Mouse (Mus musculus): ENCODE measurements around the gene Ankrd39. TPM values are rescaled to one million over a fixed set of nuclear protein-coding genes. Genes with fewer than 3 reads are reported as not detected.
A peak's percentile ranks its signal among the peaks of the same experiment; 100 is the strongest.

Ankrd39 gene
- polyA plus RNA-seq, 1 experiment from 2014 or later, result 32.5 TPM

DNA sequence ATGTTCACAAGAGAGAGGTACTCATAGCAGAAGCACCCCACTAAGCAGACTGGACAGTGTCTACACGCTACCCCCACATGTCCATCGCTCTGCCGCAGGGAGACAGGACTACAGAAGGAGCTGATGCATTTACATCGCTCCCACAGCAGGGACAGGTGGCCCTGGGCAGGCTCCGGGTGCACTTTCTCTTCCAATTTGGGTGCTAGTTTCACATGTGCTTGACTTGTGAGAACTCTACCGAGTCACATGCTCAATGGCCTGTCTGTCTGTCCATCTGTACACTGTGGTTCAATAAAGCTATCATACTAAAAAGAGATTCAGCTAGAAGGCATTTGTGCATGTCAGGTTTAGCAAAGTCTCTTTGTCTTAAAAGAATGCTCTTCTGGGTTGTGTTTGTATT is 40.6 kb upstream of the Ankrd39 start:
- 87% methylated on average over 6 of the region's 6 CpGs for WGBS
- H3K27me3 ChIP-seq (ENCODE audit: control insufficient read depth, insufficient read depth, low read length), result no peaks in the 10 kb centered on the region

GRCm38 (mm10) chr1:36586288-36586687 is 39.0 kb upstream of the Ankrd39 start:
- Histone ChIP-seq H3K4me3 (ENCODE audit: low read length) (no peak overlapping the region), H3K9ac (ENCODE audit: low read length) (no peak overlapping the region), H3K27ac (ENCODE audit: low read length) (no peak overlapping the region), H3K9me3 (replicated peaks; ENCODE audit: control insufficient read depth, low read length) (no peaks in the 10 kb centered on the region), H3K4me1 (ENCODE audit: control insufficient read depth, insufficient read depth, low read length) (peaks cover 29% of the 10 kb centered on the region), H3K4me2 (ENCODE audit: low read depth, low read length) (no peak overlapping the region), H3K27me3 (ENCODE audit: control insufficient read depth, insufficient read depth, low read length) (no peaks in the 10 kb centered on the region), H3K36me3 (ENCODE audit: control insufficient read depth, insufficient read depth) (no peaks in the 10 kb centered on the region)
- ATAC-seq (replicated peaks; ENCODE audit: extremely low read depth, insufficient read depth, low FRiP score), result no peak
- 67% methylated on average over 4 of the region's 4 CpGs for whole genome bisulfite sequencing

More for the DNA sequence above, 40.6 kb upstream of the Ankrd39 start:
- Histone ChIP-seq H3K9ac (ENCODE audit: low read length) (no peak overlapping the region), H3K4me2 (ENCODE audit: low read depth, low read length) (no peak overlapping the region), H3K9me3 (replicated peaks; ENCODE audit: control insufficient read depth, low read length) (no peaks in the 10 kb centered on the region), H3K4me1 (ENCODE audit: control insufficient read depth, insufficient read depth, low read length) (peaks cover 33% of the 10 kb centered on the region), H3K27ac (ENCODE audit: low read length) (no peak overlapping the region), H3K36me3 (ENCODE audit: control insufficient read depth, insufficient read depth) (no peaks in the 10 kb centered on the region), H3K4me3 (ENCODE audit: low read length) (no peak overlapping the region)
- ATAC-seq (replicated peaks; ENCODE audit: extremely low read depth, insufficient read depth, low FRiP score), result no peak

- Histone ChIP-seq H3K27ac (ENCODE audit: low read length) (no peak overlapping the region), H3K9ac (ENCODE audit: low read length) (no peak overlapping the region), H3K4me3 (ENCODE audit: low read length) (no peak overlapping the region), H3K4me2 (ENCODE audit: low read depth, low read length) (no peak overlapping the region), H3K4me1 (ENCODE audit: control insufficient read depth, insufficient read depth, low read length) (peaks cover 37% of the 10 kb centered on the region), H3K9me3 (replicated peaks; ENCODE audit: control insufficient read depth, low read length) (no peaks in the 10 kb centered on the region), H3K27me3 (ENCODE audit: control insufficient read depth, insufficient read depth, low read length) (no peaks in the 10 kb centered on the region), H3K36me3 (ENCODE audit: control insufficient read depth, insufficient read depth) (no peaks in the 10 kb centered on the region)
- WGBS, result 76% methylated on average over 8 of the region's 8 CpGs
- no peak for ATAC-seq (replicated peaks; ENCODE audit: extremely low read depth, insufficient read depth, low FRiP score)
Measured at GRCm38 (mm10) chr1:36583408-36584116, 36.3 kb upstream of the Ankrd39 start.

GRCm38 (mm10) chr1:36582211-36582610 is 35.0 kb upstream of the Ankrd39 start:
- Histone ChIP-seq H3K27ac (ENCODE audit: low read length) (no peak overlapping the region), H3K4me2 (ENCODE audit: low read depth, low read length) (no peak overlapping the region), H3K27me3 (ENCODE audit: control insufficient read depth, insufficient read depth, low read length) (no peaks in the 10 kb centered on the region), H3K9me3 (replicated peaks; ENCODE audit: control insufficient read depth, low read length) (no peaks in the 10 kb centered on the region), H3K4me1 (ENCODE audit: control insufficient read depth, insufficient read depth, low read length) (peaks cover 34% of the 10 kb centered on the region), H3K4me3 (ENCODE audit: low read length) (no peak overlapping the region), H3K36me3 (ENCODE audit: control insufficient read depth, insufficient read depth) (no peaks in the 10 kb centered on the region), H3K9ac (ENCODE audit: low read length) (no peak overlapping the region)
- ATAC-seq (replicated peaks; ENCODE audit: extremely low read depth, insufficient read depth, low FRiP score), result no peak
- WGBS, result 70% methylated on average over 8 of the region's 8 CpGs

DNA sequence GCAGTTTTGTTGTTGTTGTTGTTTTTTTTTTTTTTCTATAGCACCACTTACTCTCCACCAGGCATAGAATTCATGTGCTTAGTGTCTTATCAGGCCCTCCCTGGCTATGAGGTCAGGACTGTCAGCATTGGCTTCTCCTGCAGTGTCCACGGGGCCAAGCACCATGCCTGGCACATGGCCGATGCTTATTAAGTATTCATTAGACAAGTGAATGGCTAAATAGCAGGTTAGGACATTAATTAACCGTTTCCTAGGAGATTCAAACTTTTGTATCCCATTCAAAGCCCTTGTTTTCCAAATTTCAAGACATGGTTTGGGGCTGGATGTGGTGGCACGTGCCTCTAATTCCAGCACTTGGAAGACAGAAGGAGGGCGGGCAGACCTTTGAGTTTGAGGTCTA is 34.0 kb upstream of the Ankrd39 start:
- peak overlapping the region; percentile 90 for H3K27ac ChIP-seq (ENCODE audit: low read length)
- peaks cover 36% of the 10 kb centered on the region for H3K4me1 ChIP-seq (ENCODE audit: control insufficient read depth, insufficient read depth, low read length)
- H3K4me2 ChIP-seq (ENCODE audit: low read depth, low read length), result peak overlapping the region; percentile 60
- no peaks in the 10 kb centered on the region for H3K36me3 ChIP-seq (ENCODE audit: control insufficient read depth, insufficient read depth)
- H3K9me3 ChIP-seq (replicated peaks; ENCODE audit: control insufficient read depth, low read length), result no peaks in the 10 kb centered on the region
- 67% methylated on average over 5 of the region's 5 CpGs for WGBS
- no peak overlapping the region for H3K4me3 ChIP-seq (ENCODE audit: low read length)
- ATAC-seq (replicated peaks; ENCODE audit: extremely low read depth, insufficient read depth, low FRiP score), result no peak
- no peaks in the 10 kb centered on the region for H3K27me3 ChIP-seq (ENCODE audit: control insufficient read depth, insufficient read depth, low read length)
- H3K9ac ChIP-seq (ENCODE audit: low read length), result no peak overlapping the region

DNA sequence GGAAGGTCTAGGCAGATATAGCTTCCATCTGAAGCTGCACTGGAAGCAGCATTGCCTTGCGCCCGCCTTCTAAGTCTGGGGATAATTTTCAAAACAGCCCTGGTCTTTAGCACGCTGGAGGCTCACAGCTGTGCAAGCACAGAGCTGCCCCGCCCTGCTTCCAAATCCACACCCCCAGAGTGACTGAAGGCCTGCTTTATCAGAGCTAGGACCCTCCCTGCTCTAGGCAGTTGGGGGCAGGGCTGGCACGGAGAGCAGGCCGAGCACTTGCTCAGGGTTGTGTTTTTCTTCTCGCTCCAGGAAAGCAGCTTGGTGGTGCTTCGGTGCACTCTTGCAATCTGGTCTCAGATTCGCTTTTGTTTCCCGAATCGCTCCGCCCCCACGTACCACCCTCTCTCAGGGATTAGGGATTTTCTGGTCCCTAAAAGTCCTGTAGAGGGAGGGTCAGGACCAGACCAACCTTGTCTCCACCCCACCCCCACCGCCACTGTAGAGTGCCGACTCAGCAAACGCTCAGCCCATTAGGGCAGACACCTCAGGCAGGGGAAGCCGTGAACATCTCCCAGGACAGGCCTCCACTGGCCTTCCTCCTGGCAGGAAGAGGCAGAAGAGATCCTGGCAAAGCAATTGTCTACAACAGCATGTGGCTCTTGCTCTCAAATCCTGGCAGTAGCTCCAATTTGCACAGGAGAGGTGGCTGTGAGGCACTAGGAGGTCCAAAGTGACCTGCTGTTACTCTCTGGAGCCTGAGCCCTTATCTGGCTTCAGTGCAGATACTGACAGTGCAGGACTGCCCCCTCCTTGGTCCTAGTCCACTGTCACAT is 33.4 kb upstream of the Ankrd39 start:
- ATAC-seq (replicated peaks; ENCODE audit: extremely low read depth, insufficient read depth, low FRiP score), result peak; percentile 89
- Histone ChIP-seq H3K36me3 (ENCODE audit: control insufficient read depth, insufficient read depth) (no peaks in the 10 kb centered on the region), H3K4me2 (ENCODE audit: low read depth, low read length) (peak overlapping the region; percentile 60), H3K9me3 (replicated peaks; ENCODE audit: control insufficient read depth, low read length) (no peaks in the 10 kb centered on the region), H3K27me3 (ENCODE audit: control insufficient read depth, insufficient read depth, low read length) (no peaks in the 10 kb centered on the region), H3K27ac (ENCODE audit: low read length) (peak overlapping the region; percentile 90), H3K4me1 (ENCODE audit: control insufficient read depth, insufficient read depth, low read length) (peaks cover 36% of the 10 kb centered on the region), H3K9ac (ENCODE audit: low read length) (peak overlapping the region; percentile 65), H3K4me3 (ENCODE audit: low read length) (peak overlapping the region; percentile 31)
- 9% methylated on average over 17 of the region's 17 CpGs for WGBS

DNA sequence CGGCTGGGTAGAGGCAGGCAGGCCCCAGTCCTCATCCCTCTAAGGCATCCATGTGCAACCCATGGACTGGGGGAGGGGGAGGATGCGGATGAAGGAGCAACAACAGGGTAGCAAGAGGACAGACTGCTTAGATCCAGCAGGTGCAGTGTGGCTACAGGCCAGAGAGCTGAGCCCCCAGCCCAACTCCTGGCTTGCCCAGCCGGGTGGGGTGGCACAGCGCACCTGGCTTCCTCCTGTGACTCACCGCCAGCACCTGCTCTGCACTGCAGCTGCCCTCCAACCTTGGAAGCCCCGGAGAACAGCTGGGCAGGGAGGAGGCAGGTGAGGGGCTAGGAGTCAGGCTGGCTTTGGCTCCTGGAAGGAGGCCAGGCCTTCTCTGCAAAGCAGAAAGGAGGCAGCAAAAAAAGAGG is 32.7 kb upstream of the Ankrd39 start:
- Histone ChIP-seq H3K27me3 (ENCODE audit: control insufficient read depth, insufficient read depth, low read length) (no peaks in the 10 kb centered on the region), H3K27ac (ENCODE audit: low read length) (peak overlapping the region; percentile 90), H3K9ac (ENCODE audit: low read length) (peak overlapping the region; percentile 65), H3K4me1 (ENCODE audit: control insufficient read depth, insufficient read depth, low read length) (peaks cover 36% of the 10 kb centered on the region), H3K4me2 (ENCODE audit: low read depth, low read length) (peak overlapping the region; percentile 60), H3K9me3 (replicated peaks; ENCODE audit: control insufficient read depth, low read length) (no peaks in the 10 kb centered on the region), H3K36me3 (ENCODE audit: control insufficient read depth, insufficient read depth) (no peaks in the 10 kb centered on the region), H3K4me3 (ENCODE audit: low read length) (peak overlapping the region; percentile 31)
- 28% methylated on average over 6 of the region's 6 CpGs for WGBS
- peak; percentile 38 for ATAC-seq (replicated peaks; ENCODE audit: extremely low read depth, insufficient read depth, low FRiP score)

GRCm38 (mm10) chr1:36576991-36577675 is 29.9 kb upstream of the Ankrd39 start:
- Histone ChIP-seq H3K4me2 (ENCODE audit: low read depth, low read length) (no peak overlapping the region), H3K9me3 (replicated peaks; ENCODE audit: control insufficient read depth, low read length) (no peaks in the 10 kb centered on the region), H3K4me1 (ENCODE audit: control insufficient read depth, insufficient read depth, low read length) (peaks cover 32% of the 10 kb centered on the region), H3K9ac (ENCODE audit: low read length) (no peak overlapping the region), H3K27me3 (ENCODE audit: control insufficient read depth, insufficient read depth, low read length) (no peaks in the 10 kb centered on the region), H3K36me3 (ENCODE audit: control insufficient read depth, insufficient read depth) (no peaks in the 10 kb centered on the region), H3K4me3 (ENCODE audit: low read length) (no peak overlapping the region), H3K27ac (ENCODE audit: low read length) (no peak overlapping the region)
- no peak for ATAC-seq (replicated peaks; ENCODE audit: extremely low read depth, insufficient read depth, low FRiP score)
- WGBS, result 67% methylated on average over 6 of the region's 6 CpGs

GRCm38 (mm10) chr1:36575347-36575746 is 28.1 kb upstream of the Ankrd39 start:
- H3K27ac ChIP-seq (ENCODE audit: low read length), result no peak overlapping the region
- no peak overlapping the region for H3K4me2 ChIP-seq (ENCODE audit: low read depth, low read length)
- no peak for ATAC-seq (replicated peaks; ENCODE audit: extremely low read depth, insufficient read depth, low FRiP score)
- no peak overlapping the region for H3K9ac ChIP-seq (ENCODE audit: low read length)
- 63% methylated on average over 6 of the region's 6 CpGs for WGBS
- H3K4me3 ChIP-seq (ENCODE audit: low read length), result no peak overlapping the region
- no peaks in the 10 kb centered on the region for H3K27me3 ChIP-seq (ENCODE audit: control insufficient read depth, insufficient read depth, low read length)
- H3K36me3 ChIP-seq (ENCODE audit: control insufficient read depth, insufficient read depth), result no peaks in the 10 kb centered on the region
- peaks cover 32% of the 10 kb centered on the region for H3K4me1 ChIP-seq (ENCODE audit: control insufficient read depth, insufficient read depth, low read length)
- H3K9me3 ChIP-seq (replicated peaks; ENCODE audit: control insufficient read depth, low read length), result no peaks in the 10 kb centered on the region
